ENCODE assay signal across 15 mouse cellular contexts in genomic region chr17:78328287-78328686, GRCm38 (mm10).
DNase-seq lines count a peak whose midpoint lies in the region; ATAC-seq and TF ChIP-seq lines count a peak whose summit lies in the region.
"Had no signal": no experiment of that assay in that cellular context is flagged by ENCODE, and none has a peak within 500 bp of the region (broad histone marks: within the 10 kb centered on the region; RNA-seq: fewer than 3 reads in every experiment).

No protein-coding gene starts in this region.

- peak; percentile 90 for TF ChIP-seq EP300 in liver, embryonic 14.5 days (IDR thresholded peaks at IDR 0.05; ENCODE audit: low read depth)

- no peak for TF ChIP-seq CTCF in G1E (IDR thresholded peaks at IDR 0.05; ENCODE audit: low read depth, low read length)
- TF ChIP-seq CTCF in liver, embryonic 14.5 days (IDR thresholded peaks at IDR 0.05; ENCODE audit: low read depth): no peak

- H3K27ac ChIP-seq in heart, embryonic 10.5 days: no peak overlapping the region
- H3K27ac ChIP-seq in liver, embryonic 14.5 days: peak overlapping the region; percentile 81
- H3K27ac ChIP-seq: embryonic facial prominence, embryonic 12.5 days; limb, embryonic 15.5 days; neural tube, embryonic 12.5 days had no signal

- H3K27me3 ChIP-seq in heart, embryonic 10.5 days (ENCODE audit: insufficient read depth, poor library complexity, severe bottlenecking): peaks cover 36% of the 10 kb centered on the region
- no peaks in the 10 kb centered on the region for H3K27me3 ChIP-seq in G1E (ENCODE audit: insufficient read depth, low read length)
- no peaks in the 10 kb centered on the region for H3K27me3 ChIP-seq in liver, embryonic 14.5 days (ENCODE audit: control insufficient read depth, insufficient read depth, low read length)
- H3K27me3 ChIP-seq: embryonic facial prominence, embryonic 12.5 days; limb, embryonic 15.5 days; neural tube, embryonic 12.5 days had no signal

- no peaks in the 10 kb centered on the region for H3K36me3 ChIP-seq in heart, embryonic 10.5 days
- peaks cover 55% of the 10 kb centered on the region for H3K36me3 ChIP-seq in G1E (replicated peaks)
- H3K36me3 ChIP-seq in liver, embryonic 14.5 days (replicated peaks; ENCODE audit: control insufficient read depth, insufficient read depth, low read depth): no peaks in the 10 kb centered on the region
- H3K36me3 ChIP-seq: embryonic facial prominence, embryonic 12.5 days; neural tube, embryonic 12.5 days had no signal

- H3K4me3 ChIP-seq in heart, embryonic 10.5 days: no peak overlapping the region
- H3K4me3 ChIP-seq in G1E (ENCODE audit: low read depth, low read length): no peak overlapping the region; the same call in 1 of the 2 replicates
- H3K4me3 ChIP-seq in liver, embryonic 14.5 days (ENCODE audit: insufficient read depth in 1 of 2, low read depth in 2 of 2, low read length in 2 of 2): no peak overlapping the region
- H3K4me3 ChIP-seq: embryonic facial prominence, embryonic 12.5 days; limb, embryonic 15.5 days; neural tube, embryonic 12.5 days had no signal

- ATAC-seq in G1E (ENCODE audit: extremely low read depth, insufficient number of reproducible peaks, low FRiP score, poor library complexity, severe bottlenecking): peak; percentile 90
- ATAC-seq in liver, embryonic 14.5 days (ENCODE audit: insufficient read depth): peak; percentile 94
- ATAC-seq in inflammation-experienced regulatory T-cells, adult 6 months: no peak

- 8% methylated on average over 3 of the region's 3 CpGs for WGBS in heart, embryonic 10.5 days
- WGBS in liver, embryonic 14.5 days (ENCODE audit: insufficient replicate concordance): 5% methylated on average over 3 of the region's 3 CpGs

- H3K4me1 ChIP-seq in heart, embryonic 10.5 days: peaks cover 22% of the 10 kb centered on the region
- peaks cover 51% of the 10 kb centered on the region for H3K4me1 ChIP-seq in G1E (ENCODE audit: insufficient read depth, low read depth, low read length)
- peaks cover 25 to 40% of the 10 kb centered on the region in 2 experiments for H3K4me1 ChIP-seq in liver, embryonic 14.5 days (replicated peaks; ENCODE audit: control insufficient read depth in 2 of 2, insufficient read depth in 2 of 2, low read length in 1 of 2)
- H3K4me1 ChIP-seq: embryonic facial prominence, embryonic 12.5 days; limb, embryonic 15.5 days had no signal

- H3K4me2 ChIP-seq in liver, embryonic 14.5 days (ENCODE audit: low read depth): peak overlapping the region; percentile 58
- H3K4me2 ChIP-seq: embryonic facial prominence, embryonic 12.5 days; limb, embryonic 15.5 days; neural tube, embryonic 12.5 days had no signal

- H3K9me3 ChIP-seq in heart, embryonic 10.5 days: no peaks in the 10 kb centered on the region
- no peaks in the 10 kb centered on the region for H3K9me3 ChIP-seq in G1E (replicated peaks)
- H3K9me3 ChIP-seq in liver, embryonic 14.5 days (ENCODE audit: control insufficient read depth, low read length): no peaks in the 10 kb centered on the region
- H3K9me3 ChIP-seq: embryonic facial prominence, embryonic 12.5 days; limb, embryonic 15.5 days; neural tube, embryonic 12.5 days had no signal

- intact Hi-C loops in heart, postnatal 25 days (cut with DNase I): no loop called here
- intact Hi-C loops in gastrocnemius, postnatal 14 days (cut with DNase I; ENCODE audit: low total_unique reads): no loop called here

- DNase-seq in heart, embryonic 10.5 days (ENCODE audit: low spot score): peak; percentile 81
- no peak for DNase-seq in heart, postnatal 25 days (ENCODE audit: low spot score)
- peak; percentile 40 for DNase-seq in G1E (ENCODE audit: low spot score)
- peak; percentile 17 for DNase-seq in embryo, embryonic 11 days
- peak; percentile 77 to 81 (median 80) for DNase-seq in liver, embryonic 14.5 days (ENCODE audit: low read depth in 3 of 3, low spot score in 3 of 3)
- DNase-seq in urinary bladder, postnatal 14 days (ENCODE audit: low spot score): no peak
- DNase-seq in gastrocnemius, postnatal 14 days: no peak
- DNase-seq: cerebellum, adult 11 months; kidney, adult 18-20 months; layer of hippocampus, adult 9-11 months; midbrain, embryonic 14.5 days had no signal

- peak overlapping the region; percentile 45 for H3K9ac ChIP-seq in liver, embryonic 14.5 days (replicated peaks)
- H3K9ac ChIP-seq: embryonic facial prominence, embryonic 12.5 days; limb, embryonic 15.5 days; neural tube, embryonic 12.5 days had no signal

Comparison
In these comparisons a context has a peak if more than half of its experiments do, and no peak if none do; other contexts are left out.
1. DNase-seq: peak in heart, embryonic 10.5 days (single experiment), G1E (single experiment), embryo, embryonic 11 days (single experiment) and liver, embryonic 14.5 days (3 of 3); none in heart, postnatal 25 days (single experiment), urinary bladder, postnatal 14 days (single experiment) and gastrocnemius, postnatal 14 days (single experiment).